Mouse (Mus musculus) E14TG2a.4 (cell line): ENCODE data around the gene Gm12248.

ENCODE experiments used
- CTCF ChIP-seq: conservative IDR thresholded peaks from 2 replicates; pipeline ENCODE4 v1.5.1; 2014; ENCODE audit warnings: low read length
- NANOG ChIP-seq: IDR thresholded peaks from 2 replicates; pipeline ENCODE4 v1.6.1; 2014; ENCODE audit warnings: borderline replicate concordance, low read length, mixed read lengths

- TF ChIP-seq CTCF (no peak), NANOG (no peak)
These were observed 63.1 kb downstream of the Gm12248 start for GRCm38 (mm10) chr11:58029869-58030268.
